Mouse (Mus musculus): ENCODE data around the gene Engase. TPM values are rescaled to one million over a fixed set of nuclear protein-coding genes. Genes with fewer than 3 reads are reported as not detected.

Gene Engase
- polyA plus RNA-seq, 1 experiment: 8.7 TPM

DNA sequence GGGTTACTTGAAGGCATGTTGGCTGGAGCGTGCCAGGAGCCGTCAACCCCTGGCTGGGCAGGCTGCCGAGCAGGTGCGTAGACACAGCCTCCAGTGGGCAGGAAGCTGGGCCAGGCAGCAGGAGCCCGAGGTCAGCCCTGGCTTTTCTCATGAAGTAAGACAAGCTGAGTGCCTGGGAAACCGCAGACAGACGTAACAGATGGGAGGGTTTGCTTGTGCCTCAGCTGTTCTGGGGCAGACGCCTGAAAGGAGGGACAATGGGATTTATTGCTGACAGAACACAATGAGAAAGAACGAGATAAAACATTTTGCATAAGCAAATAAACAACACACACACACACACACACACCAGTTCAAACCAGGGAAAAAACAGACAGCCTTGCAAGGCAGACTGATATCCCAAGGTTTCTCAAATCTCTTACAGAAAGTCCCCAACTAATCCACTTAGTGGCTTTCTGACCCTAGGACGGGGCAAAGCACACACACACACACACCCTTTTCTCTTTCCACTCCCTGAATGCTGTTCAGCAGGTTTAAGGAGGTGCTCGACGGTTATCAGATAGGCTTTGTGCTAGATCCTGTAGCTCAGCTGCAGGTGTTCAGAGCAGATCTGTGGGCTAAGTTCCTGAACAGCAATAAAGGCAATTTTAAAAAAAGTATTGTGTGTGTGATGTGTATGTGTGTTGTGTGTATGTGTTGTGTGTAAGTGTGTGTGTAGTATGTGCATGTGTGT lies 6.2 kb upstream of the Engase start:
- Histone ChIP-seq H3K4me3 (ENCODE audit: insufficient read depth, low read depth, low read length) (no peak overlapping the region), H3K27ac (replicated peaks; ENCODE audit: low read depth, low read length) (no peak overlapping the region), H3K4me1 (ENCODE audit: control insufficient read depth, insufficient read depth, insufficient read length, low read length) (no peaks in the 10 kb centered on the region)

DNA sequence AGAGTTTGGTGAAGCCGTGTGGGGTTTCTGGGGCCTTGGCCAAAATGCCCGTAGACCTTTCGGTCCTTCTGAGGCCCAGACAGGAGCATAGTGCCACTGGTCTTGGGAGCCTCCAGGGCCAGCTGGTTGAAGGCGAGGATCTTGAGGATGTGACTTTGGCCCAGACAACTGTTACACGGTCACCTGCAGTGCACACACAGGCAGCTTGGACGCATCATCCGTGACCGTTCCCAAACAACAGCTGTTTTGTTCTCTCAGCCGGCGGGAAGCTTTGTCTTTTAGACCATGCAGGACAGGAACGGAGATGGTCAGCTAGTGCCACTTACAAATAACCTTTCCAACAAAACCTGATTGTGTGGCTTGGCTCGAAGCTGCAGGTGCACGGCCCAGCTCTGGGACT lies 5.0 kb upstream of the Engase start:
- H3K27ac ChIP-seq (replicated peaks; ENCODE audit: low read depth, low read length): no peak overlapping the region
- H3K4me1 ChIP-seq (ENCODE audit: control insufficient read depth, insufficient read depth, insufficient read length, low read length): no peaks in the 10 kb centered on the region
- H3K4me3 ChIP-seq (ENCODE audit: insufficient read depth, low read depth, low read length): no peak overlapping the region

DNA sequence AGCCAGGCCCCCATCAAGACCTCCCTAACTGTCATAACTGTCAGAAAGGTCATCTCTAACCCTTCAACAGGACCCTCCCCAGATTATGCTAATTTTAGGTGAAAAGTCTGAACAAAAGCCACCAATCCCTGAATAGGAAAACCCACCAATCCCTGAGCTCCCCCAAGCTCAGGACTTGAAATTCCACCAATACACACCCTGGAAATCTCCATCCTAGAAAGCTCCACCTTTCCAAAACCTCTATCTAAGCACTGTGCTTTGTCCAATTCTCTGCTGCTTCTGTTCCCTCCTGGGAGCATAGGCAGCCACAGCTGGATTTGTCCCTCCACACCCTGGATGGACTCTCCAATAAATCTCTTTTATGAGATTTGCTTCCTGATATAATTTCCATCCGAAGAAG lies 3.5 kb upstream of the Engase start:
- 0 out of 2 replicates have a peak overlapping the region, but pooled peaks have one; percentile 10 for H3K27ac ChIP-seq (replicated peaks; ENCODE audit: low read depth, low read length)
- peaks cover 5% of the 10 kb centered on the region; the same call in 1 of the 2 replicates for H3K4me1 ChIP-seq (ENCODE audit: control insufficient read depth, insufficient read depth, insufficient read length, low read length)
- no peak overlapping the region for H3K4me3 ChIP-seq (ENCODE audit: insufficient read depth, low read depth, low read length)

DNA sequence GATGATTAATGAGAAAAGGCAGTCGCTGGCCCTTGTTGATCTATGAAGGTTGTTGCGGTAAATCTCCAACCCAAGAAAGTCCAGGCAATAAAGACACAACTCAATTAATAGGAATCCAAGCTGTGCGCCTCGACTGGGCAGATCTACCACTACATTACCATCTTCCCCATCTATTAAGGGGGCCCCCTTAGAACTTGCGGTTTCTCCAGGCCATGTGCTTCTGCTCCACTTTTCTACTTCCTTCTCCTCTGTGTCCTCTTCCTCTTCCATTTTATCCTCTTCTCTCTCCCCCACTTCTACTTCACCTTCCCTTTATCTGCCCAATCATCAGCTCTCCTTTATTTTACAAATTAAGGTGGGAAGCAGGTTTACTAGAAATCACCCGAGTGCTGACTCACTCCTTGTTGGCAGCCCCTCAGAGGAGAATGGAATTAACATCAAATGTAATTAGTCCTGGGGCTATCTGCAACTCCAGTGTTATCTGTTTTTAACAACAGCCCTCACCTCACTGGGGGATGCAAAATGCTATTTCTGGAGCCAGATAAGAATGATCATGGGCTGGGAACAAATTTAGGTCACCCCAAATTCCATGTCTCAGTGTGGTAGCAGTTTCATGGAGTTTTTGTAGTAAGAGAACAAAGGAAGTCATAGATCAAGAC lies 2.7 kb upstream of the Engase start:
- Histone ChIP-seq H3K4me1 (ENCODE audit: control insufficient read depth, insufficient read depth, insufficient read length, low read length) (peaks cover 5% of the 10 kb centered on the region; the same call in 1 of the 2 replicates), H3K27ac (replicated peaks; ENCODE audit: low read depth, low read length) (0 out of 2 replicates have a peak overlapping the region, but pooled peaks have one; percentile 10), H3K4me3 (ENCODE audit: insufficient read depth, low read depth, low read length) (no peak overlapping the region)

DNA sequence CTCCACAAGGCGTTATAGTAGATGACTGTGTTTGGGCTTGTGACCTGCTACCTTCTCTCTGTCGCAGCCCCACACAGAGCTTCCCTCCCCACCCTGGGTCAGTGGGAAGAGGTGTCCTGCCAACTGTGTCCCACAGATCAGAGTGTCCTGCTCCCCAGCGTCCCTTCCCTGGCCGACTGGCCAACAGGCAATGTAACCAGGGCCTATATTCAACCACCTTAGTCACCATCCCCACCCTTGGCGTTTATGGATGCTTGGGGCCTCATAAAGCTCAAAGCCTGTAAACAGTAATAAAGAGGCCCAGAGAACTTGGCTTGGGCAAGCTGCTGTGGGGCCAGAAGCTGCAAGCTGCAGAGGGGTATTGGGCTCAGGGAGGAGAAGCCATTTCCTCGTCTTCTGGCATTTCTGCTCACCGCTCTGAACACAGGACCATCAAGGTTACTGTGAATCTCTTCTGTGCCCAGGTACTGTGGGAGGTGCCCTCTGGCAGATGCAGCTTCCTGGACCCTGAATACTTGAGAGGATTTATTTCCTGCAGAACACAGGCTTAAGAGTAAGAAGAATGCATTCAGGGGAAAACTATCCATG lies 1.0 kb upstream of the Engase start:
- H3K4me3 ChIP-seq (ENCODE audit: insufficient read depth, low read depth, low read length): no peak overlapping the region
- H3K4me1 ChIP-seq (ENCODE audit: control insufficient read depth, insufficient read depth, insufficient read length, low read length): peaks cover 5% of the 10 kb centered on the region; the same call in 1 of the 2 replicates
- H3K27ac ChIP-seq (replicated peaks; ENCODE audit: low read depth, low read length): no peak overlapping the region

DNA sequence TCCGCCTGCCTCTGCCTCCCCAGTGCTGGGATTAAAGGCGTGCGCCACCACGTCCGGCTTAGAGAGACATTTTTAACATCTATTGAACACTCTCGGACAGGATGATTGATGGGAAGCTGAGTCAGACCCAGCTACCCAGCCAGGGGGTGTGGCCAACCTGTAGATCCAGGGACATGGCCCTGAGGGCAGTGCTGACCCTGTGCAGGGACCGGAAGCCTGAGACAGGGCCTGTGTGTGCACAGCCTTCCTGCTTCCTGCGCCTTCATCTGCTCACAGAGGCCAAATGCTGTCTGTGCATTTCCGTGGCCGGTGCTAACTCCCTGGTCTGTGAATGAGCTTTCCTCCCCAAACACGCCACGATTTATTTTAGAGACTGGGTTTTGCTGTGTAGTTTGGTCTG lies 3.1 kb downstream of the Engase start:
- Histone ChIP-seq H3K27ac (replicated peaks; ENCODE audit: low read depth, low read length) (peak overlapping the region; percentile 71), H3K4me3 (ENCODE audit: insufficient read depth, low read depth, low read length) (no peak overlapping the region), H3K4me1 (ENCODE audit: control insufficient read depth, insufficient read depth, insufficient read length, low read length) (peaks cover 5% of the 10 kb centered on the region; the same call in 1 of the 2 replicates)

DNA sequence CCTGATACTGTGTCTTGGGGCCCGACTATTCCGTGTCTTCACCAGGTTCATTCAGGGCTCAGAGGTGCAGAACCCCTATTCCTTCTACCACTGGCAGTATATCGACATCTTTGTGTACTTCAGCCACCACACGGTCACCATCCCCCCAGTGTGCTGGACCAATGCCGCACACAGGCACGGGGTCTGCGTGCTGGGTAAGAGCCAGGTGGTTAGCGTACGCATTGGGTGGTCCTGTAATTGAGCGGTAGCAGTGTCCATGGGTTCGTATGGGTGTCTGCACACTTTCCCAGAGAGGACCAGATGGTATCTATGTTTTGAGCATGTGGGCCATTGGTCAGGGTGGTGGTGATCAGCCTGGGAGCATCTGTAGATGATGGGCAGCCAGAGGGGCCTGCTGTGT lies 4.6 kb downstream of the Engase start:
- Histone ChIP-seq H3K27ac (replicated peaks; ENCODE audit: low read depth, low read length) (no peak overlapping the region), H3K4me3 (ENCODE audit: insufficient read depth, low read depth, low read length) (no peak overlapping the region), H3K4me1 (ENCODE audit: control insufficient read depth, insufficient read depth, insufficient read length, low read length) (peaks cover 5% of the 10 kb centered on the region; the same call in 1 of the 2 replicates)

DNA sequence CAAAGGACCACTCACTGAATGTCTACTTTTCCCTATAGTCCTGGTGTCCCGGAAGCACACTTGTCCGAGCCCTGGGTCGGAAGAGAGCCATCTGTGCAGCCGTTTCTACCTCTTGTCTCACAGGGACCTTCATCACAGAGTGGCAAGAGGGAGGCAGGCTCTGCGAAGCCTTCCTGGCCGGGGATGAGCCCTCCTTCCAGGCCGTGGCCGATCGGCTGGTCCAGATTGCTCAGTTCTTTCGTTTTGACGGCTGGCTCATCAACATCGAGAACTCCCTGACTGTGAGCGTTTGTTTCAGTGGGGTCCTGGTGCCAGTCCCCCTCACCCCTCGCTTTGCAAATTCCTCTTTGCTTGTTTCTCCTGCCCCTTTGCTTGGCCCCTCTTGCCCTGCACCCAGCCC lies 5.1 kb downstream of the Engase start:
- Histone ChIP-seq H3K4me3 (ENCODE audit: insufficient read depth, low read depth, low read length) (no peak overlapping the region), H3K27ac (replicated peaks; ENCODE audit: low read depth, low read length) (no peak overlapping the region), H3K4me1 (ENCODE audit: control insufficient read depth, insufficient read depth, insufficient read length, low read length) (peaks cover 5% of the 10 kb centered on the region; the same call in 1 of the 2 replicates)

DNA sequence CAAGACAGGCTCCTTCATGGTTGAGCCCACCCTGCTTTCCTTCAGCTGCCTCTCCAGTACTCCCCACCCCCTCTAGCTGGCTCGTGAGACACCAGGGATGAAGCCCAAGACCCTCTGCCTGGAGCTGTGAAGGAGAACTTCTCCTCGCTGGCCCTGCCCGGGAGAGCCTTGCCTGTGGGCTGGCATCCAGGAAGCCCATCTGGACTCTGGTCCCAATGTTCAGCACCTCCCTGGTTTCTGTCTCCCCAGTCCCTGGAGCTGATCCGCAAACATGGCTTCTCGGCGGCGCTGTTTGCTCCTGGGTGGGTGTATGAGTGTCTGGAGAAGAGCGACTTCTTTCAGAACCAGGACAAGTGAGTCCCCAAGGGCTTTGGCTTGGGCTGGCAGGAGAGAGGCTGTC lies 7.5 kb downstream of the Engase start:
- Histone ChIP-seq H3K27ac (replicated peaks; ENCODE audit: low read depth, low read length) (no peak overlapping the region), H3K4me1 (ENCODE audit: control insufficient read depth, insufficient read depth, insufficient read length, low read length) (no peaks in the 10 kb centered on the region), H3K4me3 (ENCODE audit: insufficient read depth, low read depth, low read length) (no peak overlapping the region)

DNA sequence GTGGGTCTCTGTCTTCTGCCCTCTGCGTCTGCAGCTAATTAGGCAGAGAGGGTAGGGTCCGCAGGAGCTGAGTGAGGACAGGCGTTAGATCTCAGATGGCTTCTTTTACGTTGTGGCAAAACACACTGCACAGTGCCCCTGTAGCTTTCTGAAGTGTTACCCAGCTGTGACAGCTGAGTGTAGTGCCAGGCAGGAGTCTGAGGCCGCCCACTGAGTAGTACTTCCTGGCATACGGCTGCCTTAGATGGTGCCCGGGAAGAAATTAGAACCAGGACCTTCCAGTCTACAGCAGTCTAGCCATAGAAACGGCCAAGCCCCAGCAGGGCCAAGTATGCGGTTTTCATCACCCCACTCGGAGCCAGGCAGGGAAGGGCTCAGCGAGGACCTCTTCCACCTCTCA lies 8.7 kb downstream of the Engase start:
- no peaks in the 10 kb centered on the region for H3K4me1 ChIP-seq (ENCODE audit: control insufficient read depth, insufficient read depth, insufficient read length, low read length)
- no peak overlapping the region for H3K4me3 ChIP-seq (ENCODE audit: insufficient read depth, low read depth, low read length)
- no peak overlapping the region for H3K27ac ChIP-seq (replicated peaks; ENCODE audit: low read depth, low read length)

DNA sequence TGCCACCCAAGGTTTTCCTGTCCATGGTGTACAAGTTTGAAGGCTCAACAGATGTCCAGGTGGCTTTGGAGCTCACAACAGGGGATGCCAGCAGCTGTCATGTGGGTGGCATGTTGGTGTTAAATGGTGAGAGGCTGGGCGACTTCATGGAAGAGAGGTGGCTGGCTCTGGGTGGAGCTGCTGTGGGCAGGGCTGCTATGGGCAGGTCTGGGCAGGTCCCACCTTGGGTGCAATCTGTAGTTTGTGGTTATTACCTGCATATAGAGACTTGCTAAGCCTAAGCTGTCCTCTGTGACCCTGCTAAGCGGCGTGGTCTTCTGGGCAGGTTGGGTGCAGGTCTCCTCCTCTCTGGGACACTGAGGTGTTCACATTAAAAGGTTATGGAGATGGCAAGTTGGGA lies 9.2 kb downstream of the Engase start:
- H3K4me1 ChIP-seq (ENCODE audit: control insufficient read depth, insufficient read depth, insufficient read length, low read length): no peaks in the 10 kb centered on the region; the same call in 1 of the 2 replicates

DNA sequence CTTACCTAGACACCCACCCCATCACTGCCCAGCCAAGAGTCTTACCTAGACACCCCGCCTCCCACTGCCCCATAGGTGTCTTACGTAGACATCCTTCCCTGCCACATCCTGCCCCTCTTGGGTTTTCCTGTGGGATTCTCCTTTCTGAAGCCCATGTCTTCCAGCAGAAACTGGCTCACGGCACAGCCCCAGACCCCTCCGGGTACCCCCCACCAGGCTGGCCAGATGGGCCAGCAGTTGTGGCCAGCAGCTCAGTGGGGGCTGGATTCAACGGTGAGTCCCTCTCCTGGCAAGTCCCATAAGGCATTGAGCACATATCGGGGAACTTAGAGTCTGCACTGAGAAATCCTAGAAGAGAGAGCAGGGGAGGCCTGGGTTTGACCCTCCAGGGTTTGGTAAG lies 9.7 kb downstream of the Engase start:
- Histone ChIP-seq H3K27ac (replicated peaks; ENCODE audit: low read depth, low read length) (no peak overlapping the region), H3K4me3 (ENCODE audit: insufficient read depth, low read depth, low read length) (no peak overlapping the region), H3K4me1 (ENCODE audit: control insufficient read depth, insufficient read depth, insufficient read length, low read length) (no peaks in the 10 kb centered on the region; the same call in 1 of the 2 replicates)

More for the DNA sequence above, 9.2 kb downstream of the Engase start:
- Histone ChIP-seq H3K4me3 (ENCODE audit: insufficient read depth, low read depth, low read length) (no peak overlapping the region), H3K27ac (replicated peaks; ENCODE audit: low read depth, low read length) (no peak overlapping the region)

DNA sequence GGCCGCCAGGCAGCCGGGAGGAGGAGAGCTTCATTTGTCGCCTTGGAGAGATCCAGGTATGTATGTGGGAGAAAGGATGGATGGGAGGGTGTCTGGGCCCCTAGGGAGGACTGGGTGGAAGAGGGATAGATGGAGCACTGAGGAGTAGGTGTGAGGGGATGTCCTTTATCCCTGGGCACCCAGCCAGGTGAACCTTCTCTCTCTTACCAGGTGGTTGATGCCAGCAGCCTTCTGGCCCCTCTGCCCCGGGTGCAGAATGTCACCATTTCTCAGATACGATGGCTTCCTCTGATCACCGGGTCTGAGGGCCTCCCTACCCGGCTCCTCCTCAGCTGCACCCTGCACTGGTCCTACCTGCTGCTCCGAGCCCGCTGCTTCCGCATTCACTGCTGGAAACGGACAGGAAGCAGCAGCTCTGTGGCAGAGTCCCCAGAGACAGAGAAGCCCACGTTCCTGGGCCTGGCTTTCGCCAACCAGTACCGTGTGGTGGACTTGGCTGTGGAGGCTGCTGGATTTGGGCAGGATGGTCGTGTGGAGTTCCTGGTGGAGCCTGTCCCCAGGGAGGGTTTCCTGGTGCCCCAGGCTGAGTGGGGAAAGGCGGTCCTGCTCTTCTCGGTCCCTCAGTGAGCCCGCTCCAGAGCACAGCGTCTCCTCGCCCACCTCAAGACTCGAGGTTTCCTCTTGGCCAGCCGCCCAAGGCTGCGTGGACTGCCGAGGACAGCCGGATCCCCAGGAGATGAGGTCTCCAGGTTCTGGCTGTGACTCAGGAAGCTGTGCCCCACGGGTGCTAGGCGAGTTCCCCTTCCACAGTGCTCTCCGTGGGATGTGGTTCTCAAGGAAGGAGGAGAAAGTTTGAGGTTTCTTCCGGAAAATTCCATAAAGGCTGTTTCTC lies 10.5 kb downstream of the Engase start:
- H3K4me1 ChIP-seq (ENCODE audit: control insufficient read depth, insufficient read depth, insufficient read length, low read length): no peaks in the 10 kb centered on the region; the same call in 1 of the 2 replicates
- H3K4me3 ChIP-seq (ENCODE audit: insufficient read depth, low read depth, low read length): peak overlapping the region; percentile 21
- 0 out of 2 replicates have a peak overlapping the region, but pooled peaks have one; percentile 5 for H3K27ac ChIP-seq (replicated peaks; ENCODE audit: low read depth, low read length)

DNA sequence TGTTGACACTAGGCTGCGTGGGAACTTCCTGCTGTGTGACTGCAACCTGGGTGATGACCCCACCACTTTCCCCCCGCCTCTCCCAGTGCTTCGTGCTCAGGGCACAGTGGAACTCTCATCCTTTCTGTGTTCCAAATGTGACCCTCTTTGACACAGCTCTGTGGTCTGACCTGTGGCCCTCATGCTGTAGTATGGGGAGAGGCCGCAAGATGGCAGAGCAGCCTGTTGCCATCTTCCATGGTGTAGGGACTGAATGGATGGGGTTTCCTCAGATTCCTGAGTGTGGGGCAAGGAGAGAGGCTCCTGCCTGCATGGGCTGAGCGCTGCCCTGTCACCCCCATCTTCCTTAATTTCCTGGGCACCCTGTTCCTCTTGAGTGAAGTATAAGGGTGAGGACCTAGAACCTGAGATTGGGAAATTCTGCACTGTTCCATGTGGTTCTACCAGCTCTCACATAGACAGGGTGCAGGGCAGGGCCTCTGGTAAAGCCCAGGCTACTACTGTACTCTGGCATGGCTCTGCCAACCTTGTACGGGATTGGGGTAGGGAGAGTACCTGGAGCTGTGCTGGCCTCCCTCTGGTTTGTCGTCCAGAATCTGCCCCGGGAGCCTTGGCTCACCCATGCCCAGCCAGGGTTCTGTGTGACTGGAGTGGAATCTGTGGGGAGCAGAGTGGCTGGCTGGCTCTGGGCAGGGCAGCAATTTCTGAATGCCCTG lies 11.7 kb downstream of the Engase start:
- Histone ChIP-seq H3K4me3 (ENCODE audit: insufficient read depth, low read depth, low read length) (no peak overlapping the region), H3K4me1 (ENCODE audit: control insufficient read depth, insufficient read depth, insufficient read length, low read length) (no peaks in the 10 kb centered on the region; the same call in 1 of the 2 replicates), H3K27ac (replicated peaks; ENCODE audit: low read depth, low read length) (no peak overlapping the region)

Data from brown adipose tissue, adult 24 weeks (tissue).